Mouse (Mus musculus) kidney, adult 2 months (tissue): ENCODE data around the gene Rfwd3. TPM values are rescaled to one million over a fixed set of nuclear protein-coding genes. Genes with fewer than 3 reads are reported as not detected.
A peak's percentile ranks its signal among the peaks of the same experiment; 100 is the strongest.
"Not testable (repeated sequence)": the region's sequence is repeated elsewhere in the genome, so short reads cannot be mapped to it uniquely, and the experiment has no call there.

Source experiments
- DNase-seq: peaks from one replicate; pipeline ENCODE4 v3.0.0; 2021
- H3K27ac ChIP-seq: fragments of 200-500 bp; 2 replicates; pipeline ENCODE4 v1.5.1; 2012; ENCODE audit warnings: low read depth, low read length, control low read depth, inconsistent platforms; ENCODE audit not compliant: insufficient read depth
- H3K27me3 ChIP-seq: fragments of 200-500 bp; replicated peaks from 2 replicates; pipeline ENCODE4 v1.6.1; 2012; ENCODE audit warnings: mild to moderate bottlenecking, moderate library complexity, low read length, inconsistent platforms; ENCODE audit not compliant: control insufficient read depth, insufficient read depth
- H3K36me3 ChIP-seq: fragments of 200-500 bp; 2 replicates; pipeline ENCODE4 v1.6.1; 2012; ENCODE audit warnings: mild to moderate bottlenecking, moderate library complexity, low read length, inconsistent platforms; ENCODE audit not compliant: control insufficient read depth, insufficient read depth
- H3K4me1 ChIP-seq: fragments of 200-500 bp; 2 replicates; pipeline ENCODE4 v1.6.1; 2011; ENCODE audit warnings: low read length; ENCODE audit not compliant: control insufficient read depth, insufficient read depth
- H3K4me3 ChIP-seq: fragments of 200-500 bp; 2 replicates; pipeline ENCODE4 v1.5.1; 2011; ENCODE audit warnings: mild to moderate bottlenecking, low read depth, low read length, control low read depth; ENCODE audit not compliant: insufficient read depth
- CTCF ChIP-seq: fragments of 200-500 bp; conservative IDR thresholded peaks from 2 replicates; pipeline ENCODE4 v1.5.1; 2011; ENCODE audit warnings: low read depth, mild to moderate bottlenecking, control low read depth, low read length, moderate library complexity, mixed read lengths; ENCODE audit not compliant: insufficient read depth, insufficient read length
- POLR2A ChIP-seq: fragments of 200-500 bp; IDR thresholded peaks from one replicate; pipeline ENCODE4 v1.6.1; 2011; ENCODE audit warnings: low read depth, low read length, control low read depth
- WGBS: fragments of 180-500 bp; shearing (Covaris S2); methylation state at CpG from one replicate; pipeline ENCODE4 v1.1.7; 2018; 5-methylcytosine and 5-hydroxymethylcytosine counted together
- polyA plus RNA-seq: library from polyadenylated mRNA; depleted of rRNA; stranded (reverse); fragments of >200 nt; gene quantifications from 2 replicates; pipeline ENCODE4 v1.2.3, GENCODE M21; 2012

Gene Rfwd3
- polyA plus RNA-seq, 1 experiment, result 11.6 TPM

DNA sequence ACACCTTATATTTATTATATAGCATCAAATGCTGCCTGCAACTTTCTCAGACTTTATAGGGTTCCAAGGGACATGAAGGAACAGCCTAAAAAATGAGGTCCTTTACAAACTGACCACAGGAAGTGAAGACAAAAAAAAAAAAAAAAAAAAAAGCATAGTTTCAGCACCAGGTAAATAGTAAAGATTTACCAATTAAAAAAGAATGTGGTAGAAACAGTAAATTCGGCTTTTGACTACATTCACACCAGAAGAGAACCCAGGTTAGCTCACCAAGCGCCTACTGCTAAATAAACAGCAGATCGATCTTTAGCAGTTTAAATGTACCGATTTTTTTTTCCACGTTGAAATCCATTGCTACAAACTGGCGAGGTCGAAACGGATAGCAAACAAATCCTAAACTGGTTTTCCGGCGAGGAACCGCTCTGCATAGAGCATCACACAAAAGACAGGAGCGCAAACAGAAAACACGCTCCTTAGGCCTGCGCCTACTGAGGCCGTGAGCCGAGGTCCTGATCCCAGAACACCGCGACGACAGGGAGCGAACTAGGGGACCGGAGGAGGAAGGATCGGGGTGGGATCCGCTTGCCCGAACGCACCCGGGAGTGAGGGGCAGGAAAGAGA, 41.9 kb downstream of the Rfwd3 start:
- Histone ChIP-seq H3K4me1 (peaks cover 5% of the 10 kb centered on the region; the same call in 1 of the 2 replicates), H3K36me3 (no peaks in the 10 kb centered on the region), H3K27ac (peak overlapping the region; percentile 85), H3K4me3 (peak overlapping the region; percentile 93), H3K27me3 (no peaks in the 10 kb centered on the region)
- under 1% methylated on average over 26 of the region's 26 CpGs for WGBS
- no peak for TF ChIP-seq POLR2A
- TF ChIP-seq CTCF, result no peak
- DNase-seq, result no peak

DNA sequence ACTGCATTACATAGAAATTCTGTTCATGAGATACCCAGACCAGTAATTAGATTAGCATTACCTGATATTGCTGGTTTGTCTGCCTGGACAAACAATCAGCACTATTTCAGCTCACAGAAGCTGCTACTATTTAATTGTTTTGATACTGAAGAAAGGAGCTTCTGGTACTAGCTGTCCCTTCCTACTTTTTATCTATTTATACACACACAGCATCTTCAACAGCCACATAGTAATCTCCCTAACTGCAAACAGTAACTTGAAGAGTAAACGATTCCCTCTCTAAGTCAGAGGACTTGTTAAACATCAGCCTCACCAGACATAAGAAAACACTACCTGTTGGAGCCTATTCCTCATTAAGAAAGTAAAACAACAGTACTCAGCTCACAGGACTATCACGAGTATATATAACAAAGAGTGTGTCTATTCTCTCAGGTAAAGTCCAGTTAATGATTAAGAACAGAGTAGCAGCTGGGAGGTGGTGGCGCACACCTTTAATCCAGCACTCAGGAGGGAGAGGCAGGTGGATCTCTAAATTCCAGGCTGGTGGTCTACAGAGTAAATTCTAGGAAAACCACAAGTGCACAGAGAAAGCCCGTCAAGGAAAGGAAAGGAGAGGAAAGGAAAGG, 47.4 kb downstream of the Rfwd3 start:
- 38% methylated on average over 4 of the region's 4 CpGs for WGBS
- no peak for TF ChIP-seq POLR2A
- TF ChIP-seq CTCF, result no peak
- peak; percentile 34 for DNase-seq
- peak overlapping the region; percentile 71 for H3K27ac ChIP-seq
- peaks cover 7% of the 10 kb centered on the region; the same call in 1 of the 2 replicates for H3K4me1 ChIP-seq
- H3K27me3 ChIP-seq, result no peaks in the 10 kb centered on the region
- no peaks in the 10 kb centered on the region for H3K36me3 ChIP-seq
- H3K4me3 ChIP-seq, result no peak overlapping the region

DNA sequence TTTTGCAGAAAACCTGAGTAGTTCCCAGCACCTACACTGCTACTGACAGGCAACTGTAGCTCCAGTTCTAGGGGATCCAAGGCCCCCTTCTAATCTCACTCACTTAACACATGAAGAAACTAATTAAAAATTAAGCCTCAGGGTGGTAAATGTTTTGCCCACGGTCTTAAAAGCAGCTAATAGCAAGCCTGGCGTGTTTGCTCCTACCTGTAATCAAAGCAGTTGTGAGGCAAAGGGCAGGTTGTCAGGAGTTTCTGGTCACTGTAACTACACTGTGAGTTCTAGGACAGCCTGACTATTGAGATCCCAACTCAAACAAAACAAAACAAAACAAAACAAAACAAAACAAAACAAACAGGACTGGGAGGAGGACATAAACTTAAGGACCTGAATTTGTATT, 49.9 kb downstream of the Rfwd3 start:
- H3K27ac ChIP-seq, result peak overlapping the region; percentile 15; the same call in 1 of the 2 replicates
- WGBS, result 34% methylated on average over 2 of the region's 2 CpGs
- peaks cover 20% of the 10 kb centered on the region; the same call in 1 of the 2 replicates for H3K4me1 ChIP-seq
- H3K36me3 ChIP-seq, result no peaks in the 10 kb centered on the region
- peak; percentile 65 for DNase-seq
- H3K4me3 ChIP-seq, result no peak overlapping the region
- TF ChIP-seq POLR2A (no peak), CTCF (no peak)
- H3K27me3 ChIP-seq, result no peaks in the 10 kb centered on the region

DNA sequence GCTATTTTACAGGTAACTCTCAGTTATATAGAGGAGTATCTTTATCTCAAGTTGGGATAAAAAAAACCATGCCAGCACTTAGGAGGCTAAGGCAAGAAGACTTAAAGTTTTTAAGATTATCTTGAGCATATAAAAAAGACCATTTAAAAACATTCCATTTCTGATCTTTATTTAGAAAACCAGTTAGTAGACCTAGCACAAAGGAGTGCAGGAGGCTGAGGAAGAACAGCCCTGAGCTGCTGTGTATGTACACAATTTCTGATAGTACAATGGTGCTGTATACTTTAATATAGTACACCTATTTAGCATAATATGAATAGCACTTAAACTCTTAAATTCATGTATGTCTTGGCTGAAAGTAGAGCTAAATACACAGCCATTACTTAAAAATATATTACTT, 51.9 kb downstream of the Rfwd3 start:
- Histone ChIP-seq H3K4me3 (no peak overlapping the region), H3K36me3 (no peaks in the 10 kb centered on the region), H3K4me1 (peaks cover 20% of the 10 kb centered on the region; the same call in 1 of the 2 replicates), H3K27ac (no peak overlapping the region), H3K27me3 (no peaks in the 10 kb centered on the region)
- no peak for DNase-seq
- TF ChIP-seq CTCF (no peak), POLR2A (no peak)

DNA sequence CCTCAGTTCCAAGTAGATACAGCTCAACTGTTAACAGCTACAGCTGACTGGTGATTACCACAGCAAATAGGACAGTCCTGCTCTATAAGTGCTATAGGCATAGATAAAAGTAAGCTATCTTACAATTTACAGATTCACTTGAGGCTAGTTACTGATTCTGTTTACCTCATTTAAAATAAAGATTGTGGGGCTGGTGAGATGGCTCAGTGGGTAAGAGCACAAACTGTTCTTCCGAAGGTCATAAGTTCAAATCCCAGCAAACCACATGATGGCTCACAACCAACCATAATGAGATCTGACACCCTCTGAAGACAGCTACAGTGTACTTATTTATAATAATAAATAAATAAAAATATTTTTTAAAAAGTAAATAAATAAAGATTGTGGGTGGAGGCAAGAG, 53.2 kb downstream of the Rfwd3 start:
- H3K4me3 ChIP-seq, H3K27me3 ChIP-seq, H3K36me3 ChIP-seq, H3K27ac ChIP-seq: not testable (repeated sequence)
- 71% methylated on average over 1 of the region's 1 CpGs for WGBS
- DNase-seq, result peak; percentile 23
- peaks cover 18% of the 10 kb centered on the region; the same call in 1 of the 2 replicates for H3K4me1 ChIP-seq

DNA sequence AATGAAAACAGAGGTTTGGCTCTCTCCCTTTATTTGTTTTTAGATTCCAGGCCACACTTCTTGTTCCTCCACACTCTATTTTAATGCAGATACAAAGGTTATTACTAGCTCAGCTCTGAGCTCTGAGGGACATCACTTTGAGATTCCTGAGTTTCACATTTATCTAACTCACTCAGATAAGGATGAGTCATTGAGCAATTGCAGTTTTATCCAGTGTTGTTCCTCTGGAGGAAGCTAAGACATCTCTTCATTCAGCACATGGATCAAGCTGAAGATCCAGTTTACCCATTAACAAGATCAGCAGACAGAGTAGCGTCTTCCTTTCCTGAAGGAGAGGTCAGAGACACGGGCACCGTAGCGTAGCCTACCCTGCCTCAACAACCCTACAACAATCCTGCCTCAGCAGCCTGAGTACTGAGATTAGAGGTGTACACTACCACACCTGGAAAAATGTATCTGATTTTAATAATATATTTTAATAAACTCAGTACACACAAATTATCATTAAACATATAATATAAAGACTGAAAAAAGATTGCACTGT, 53.7 kb downstream of the Rfwd3 start:
- no peak overlapping the region for H3K4me3 ChIP-seq
- DNase-seq, result peak; percentile 71
- no peaks in the 10 kb centered on the region for H3K27me3 ChIP-seq
- H3K27ac ChIP-seq, result peak overlapping the region; percentile 64; the same call in 1 of the 2 replicates
- TF ChIP-seq CTCF, result no peak
- TF ChIP-seq POLR2A, result no peak
- H3K4me1 ChIP-seq, result peaks cover 18% of the 10 kb centered on the region; the same call in 1 of the 2 replicates
- H3K36me3 ChIP-seq, result no peaks in the 10 kb centered on the region
- WGBS, result 51% methylated on average over 4 of the region's 4 CpGs

DNA sequence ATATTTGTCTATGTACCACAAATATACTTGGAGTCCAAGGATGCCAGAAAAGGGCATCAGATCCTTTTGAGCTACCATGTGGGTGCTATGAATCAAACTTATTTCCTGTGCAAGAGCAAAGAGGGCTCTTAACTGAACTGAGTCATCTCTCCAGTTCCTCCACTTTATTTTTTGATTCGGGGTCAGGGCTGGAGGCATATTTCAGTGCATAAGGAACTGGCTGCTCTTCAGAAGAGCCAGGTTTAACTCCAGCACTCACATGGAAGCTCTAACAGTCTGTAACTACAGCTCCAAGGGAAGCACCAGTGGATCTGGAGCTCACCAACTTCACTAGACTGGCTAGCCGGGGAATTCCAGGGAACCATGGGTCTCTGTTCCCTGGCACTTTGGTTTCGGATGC, 62.7 kb downstream of the Rfwd3 start:
- 74% methylated on average over 3 of the region's 3 CpGs for WGBS
- TF ChIP-seq POLR2A, result no peak
- no peak for DNase-seq
- Histone ChIP-seq H3K27ac (no peak overlapping the region), H3K4me1 (no peaks in the 10 kb centered on the region; the same call in 1 of the 2 replicates), H3K27me3 (no peaks in the 10 kb centered on the region), H3K36me3 (no peaks in the 10 kb centered on the region), H3K4me3 (no peak overlapping the region)

DNA sequence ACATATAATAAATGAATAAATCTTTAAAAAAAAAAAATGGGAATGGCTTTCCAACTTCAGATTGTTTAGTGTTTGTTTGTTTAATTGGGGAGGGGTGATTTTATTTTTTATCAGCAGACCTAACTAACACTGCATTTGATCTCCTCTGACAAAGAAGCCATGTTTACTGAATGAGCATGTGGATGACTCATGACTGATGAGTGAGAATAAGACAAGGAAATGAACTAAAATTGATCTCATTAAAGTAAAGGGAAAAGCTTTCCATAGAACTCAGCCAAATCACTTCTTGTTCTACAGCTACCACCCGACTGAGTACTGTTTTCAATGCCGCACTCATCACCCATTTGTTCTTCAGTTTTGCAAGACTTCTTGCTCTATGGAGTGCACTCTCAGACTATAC, 66.3 kb downstream of the Rfwd3 start:
- Histone ChIP-seq H3K4me3 (no peak overlapping the region), H3K27me3 (no peaks in the 10 kb centered on the region), H3K27ac (no peak overlapping the region), H3K36me3 (no peaks in the 10 kb centered on the region), H3K4me1 (peaks cover 2% of the 10 kb centered on the region; the same call in 1 of the 2 replicates)
- 86% methylated on average over 2 of the region's 2 CpGs for WGBS
- no peak for DNase-seq
- TF ChIP-seq POLR2A, result no peak
- no peak for TF ChIP-seq CTCF
